Mouse (Mus musculus): Measurements from ENCODE around the gene Myo9b.

- TF ChIP-seq CTCF (IDR thresholded peaks at IDR 0.05; ENCODE audit: low read depth, low read length) (no peak), TAL1 (conservative IDR thresholded peaks at IDR 0.05; ENCODE audit: low read depth, low read length) (no peak)
Observed at GRCm38 (mm10) chr8:71397701-71398100, 125.2 kb downstream of the Myo9b start.

All from G1E (cell line).